Mouse (Mus musculus): ENCODE data around the gene Bloc1s6. TPM values are rescaled to one million over a fixed set of nuclear protein-coding genes. Genes with fewer than 3 reads are reported as not detected.

The Bloc1s6 gene
- total RNA-seq (2014; rRNA removed) (60.0 and 78.6 TPM in 2 replicates), polyA plus RNA-seq (2015; fragmentation: Nextera tagmentation; extraction: Ambion mirVana) (90.6 and 106 TPM in 2 replicates)

GRCm38 (mm10) chr2:122737894-122738830 lies at the start of gene Bloc1s6:
Gene Bloc1s6 (plus strand): TSS chr2:122738503.
- no peak; the same call in 1 of the 2 replicates for TF ChIP-seq CTCF (IDR thresholded peaks at IDR 0.05; ENCODE audit: low read depth)
- DNase-seq (peak; percentile 97), ATAC-seq (peak; percentile 95)
- peaks cover 6% of the 10 kb centered on the region; the same call in 1 of the 2 replicates for H3K36me3 ChIP-seq (ENCODE audit: insufficient read depth)
- no peaks in the 10 kb centered on the region for H3K9me3 ChIP-seq (ENCODE audit: low read length)
- peak within 1 kb of the TSS; percentile 64 for H3K4me2 ChIP-seq (ENCODE audit: low read depth)
- 1% methylated on average over 57 of the region's 59 CpGs for WGBS
- H3K27me3 ChIP-seq (ENCODE audit: insufficient read depth, low read length), result no peaks in the 10 kb centered on the region
- peak within 1 kb of the TSS; percentile 91 for H3K9ac ChIP-seq
- H3K4me1 ChIP-seq (ENCODE audit: insufficient read depth), result peaks cover 6% of the 10 kb centered on the region
- peak within 1 kb of the TSS; percentile 98 for H3K27ac ChIP-seq (ENCODE audit: low read depth, low read length)
- H3K4me3 ChIP-seq (ENCODE audit: low read depth, low read length), result peak within 1 kb of the TSS; percentile 85

GRCm38 (mm10) chr2:122697526-122697925 lies 40.8 kb upstream of the Bloc1s6 start:
- no peaks in the 10 kb centered on the region for H3K27me3 ChIP-seq (ENCODE audit: insufficient read depth, low read length)
- no peaks in the 10 kb centered on the region for H3K9me3 ChIP-seq (ENCODE audit: low read length)
- no peak overlapping the region for H3K27ac ChIP-seq (ENCODE audit: low read depth, low read length)
- DNase-seq (no peak), ATAC-seq (no peak)
- no peak overlapping the region for H3K9ac ChIP-seq
- no peaks in the 10 kb centered on the region; the same call in 1 of the 2 replicates for H3K36me3 ChIP-seq (ENCODE audit: insufficient read depth)
- TF ChIP-seq CTCF (IDR thresholded peaks at IDR 0.05; ENCODE audit: low read depth), result no peak
- peaks cover 6% of the 10 kb centered on the region for H3K4me1 ChIP-seq (ENCODE audit: insufficient read depth)
- no peak overlapping the region for H3K4me3 ChIP-seq (ENCODE audit: low read depth, low read length)
- WGBS, result 93% methylated on average over 2 of the region's 2 CpGs
- H3K4me2 ChIP-seq (ENCODE audit: low read depth), result no peak overlapping the region

- DNase-seq (no peak), ATAC-seq (no peak)
- H3K4me2 ChIP-seq (ENCODE audit: low read depth), result peak overlapping the region; percentile 75
- peak overlapping the region; percentile 73; the same call in 1 of the 2 replicates for H3K9ac ChIP-seq
- no peaks in the 10 kb centered on the region for H3K36me3 ChIP-seq (ENCODE audit: insufficient read depth)
- H3K4me3 ChIP-seq (ENCODE audit: low read depth, low read length), result peak overlapping the region; percentile 79
- no peak overlapping the region for H3K27ac ChIP-seq (ENCODE audit: low read depth, low read length)
- WGBS, result 66% methylated on average over 8 of the region's 8 CpGs
- H3K27me3 ChIP-seq (ENCODE audit: insufficient read depth, low read length), result no peaks in the 10 kb centered on the region
- no peaks in the 10 kb centered on the region for H3K9me3 ChIP-seq (ENCODE audit: low read length)
- no peak for TF ChIP-seq CTCF (IDR thresholded peaks at IDR 0.05; ENCODE audit: low read depth)
- peaks cover 6% of the 10 kb centered on the region for H3K4me1 ChIP-seq (ENCODE audit: insufficient read depth)
Observed at GRCm38 (mm10) chr2:122701012-122701411, 37.3 kb upstream of the Bloc1s6 start.

GRCm38 (mm10) chr2:122701871-122702180 lies 36.5 kb upstream of the Bloc1s6 start:
- Histone ChIP-seq H3K27me3 (ENCODE audit: insufficient read depth, low read length) (no peaks in the 10 kb centered on the region), H3K27ac (ENCODE audit: low read depth, low read length) (no peak overlapping the region), H3K36me3 (ENCODE audit: insufficient read depth) (no peaks in the 10 kb centered on the region), H3K4me2 (ENCODE audit: low read depth) (peak overlapping the region; percentile 75), H3K4me1 (ENCODE audit: insufficient read depth) (peaks cover 6% of the 10 kb centered on the region), H3K9me3 (ENCODE audit: low read length) (no peaks in the 10 kb centered on the region), H3K4me3 (ENCODE audit: low read depth, low read length) (peak overlapping the region; percentile 79), H3K9ac (peak overlapping the region; percentile 73)
- DNase-seq (no peak), ATAC-seq (no peak)
- WGBS, result 2% methylated on average over 15 of the region's 15 CpGs
- TF ChIP-seq CTCF (IDR thresholded peaks at IDR 0.05; ENCODE audit: low read depth), result no peak

- under 1% methylated on average over 104 of the region's 111 CpGs for WGBS
- TF ChIP-seq CTCF (IDR thresholded peaks at IDR 0.05; ENCODE audit: low read depth), result peak; percentile 30; the same call in 1 of the 2 replicates
- no peaks in the 10 kb centered on the region for H3K36me3 ChIP-seq (ENCODE audit: insufficient read depth)
- H3K4me3 ChIP-seq (ENCODE audit: low read depth, low read length), result peak within 1 kb of the TSS; percentile 79
- peak within 1 kb of the TSS; percentile 75 for H3K4me2 ChIP-seq (ENCODE audit: low read depth)
- H3K9me3 ChIP-seq (ENCODE audit: low read length), result no peaks in the 10 kb centered on the region
- DNase-seq (peak; percentile 90), ATAC-seq (peak; percentile 95)
- no peaks in the 10 kb centered on the region for H3K27me3 ChIP-seq (ENCODE audit: insufficient read depth, low read length)
- peaks cover 6% of the 10 kb centered on the region for H3K4me1 ChIP-seq (ENCODE audit: insufficient read depth)
- H3K27ac ChIP-seq (ENCODE audit: low read depth, low read length), result peak within 1 kb of the TSS; percentile 79
- peak within 1 kb of the TSS; percentile 73 for H3K9ac ChIP-seq
Observed at GRCm38 (mm10) chr2:122702181-122703036, 35.9 kb upstream of the Bloc1s6 start, which contains the start of gene Slc30a4. Gene Slc30a4 (minus strand): TSS chr2:122702663.

GRCm38 (mm10) chr2:122704572-122704971 lies 33.7 kb upstream of the Bloc1s6 start:
- no peaks in the 10 kb centered on the region for H3K27me3 ChIP-seq (ENCODE audit: insufficient read depth, low read length)
- TF ChIP-seq CTCF (IDR thresholded peaks at IDR 0.05; ENCODE audit: low read depth), result no peak
- H3K9ac ChIP-seq, result no peak overlapping the region
- no peaks in the 10 kb centered on the region for H3K36me3 ChIP-seq (ENCODE audit: insufficient read depth)
- peaks cover 6% of the 10 kb centered on the region for H3K4me1 ChIP-seq (ENCODE audit: insufficient read depth)
- no peak overlapping the region for H3K27ac ChIP-seq (ENCODE audit: low read depth, low read length)
- DNase-seq (no peak), ATAC-seq (no peak)
- no peak overlapping the region for H3K4me2 ChIP-seq (ENCODE audit: low read depth)
- no peaks in the 10 kb centered on the region for H3K9me3 ChIP-seq (ENCODE audit: low read length)
- WGBS, result 86% methylated on average over 2 of the region's 2 CpGs
- no peak overlapping the region for H3K4me3 ChIP-seq (ENCODE audit: low read depth, low read length)
